Mouse (Mus musculus): ENCODE results near the gene Coro1a.

DNA sequence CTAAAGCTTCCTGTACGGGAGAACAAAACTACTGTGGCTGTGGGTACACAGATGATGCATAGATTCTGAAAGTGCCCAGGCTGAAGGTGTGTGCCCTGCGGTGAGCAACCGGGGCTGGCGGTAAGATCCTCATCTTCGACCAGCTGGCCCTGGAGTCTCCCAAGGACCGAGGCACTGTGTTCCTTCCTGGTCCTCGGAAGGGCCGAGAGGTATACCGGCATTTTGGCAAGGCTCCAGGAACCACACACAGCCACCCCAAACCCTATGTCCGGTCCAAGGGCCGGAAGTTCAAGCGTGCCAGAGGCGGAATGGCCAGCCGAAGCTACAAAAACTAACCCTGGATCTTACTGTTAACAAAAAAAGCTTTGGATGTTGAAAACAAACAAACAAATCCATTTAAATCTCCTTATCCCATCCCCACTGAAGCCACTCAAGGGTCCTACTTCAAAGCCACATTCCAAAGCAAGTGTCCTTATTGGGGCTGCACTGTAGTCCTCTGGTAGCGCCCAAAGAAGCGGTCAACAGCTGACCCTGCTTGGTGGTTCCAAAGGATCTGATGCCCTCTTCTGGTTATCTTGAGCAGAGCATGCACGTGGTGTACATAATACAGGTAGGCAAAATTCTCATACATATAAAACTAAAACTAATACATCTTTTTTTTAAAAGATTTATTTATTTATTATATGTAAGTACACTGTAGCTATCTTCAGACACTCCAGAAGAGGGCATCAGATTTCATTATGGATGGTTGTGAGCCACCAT, 42.2 kb upstream of the Coro1a start:
- TF ChIP-seq POLR2A (IDR thresholded peaks at IDR 0.05; ENCODE audit: extremely low read depth, insufficient read depth, low read length) (no peak), CTCF (IDR thresholded peaks at IDR 0.05; ENCODE audit: extremely low read depth, insufficient read depth, low read length) (no peak)
